Mouse (Mus musculus) lung, adult 2 months (tissue): ENCODE data around the gene Brca1.

ENCODE experiments used
- CTCF ChIP-seq: fragments of 200-500 bp; IDR thresholded peaks from 2 replicates; pipeline ENCODE4 v1.5.1; 2011; ENCODE audit warnings: mild to moderate bottlenecking, low read length, control low read depth; ENCODE audit not compliant: insufficient read depth
- POLR2A ChIP-seq: fragments of 200-500 bp; IDR thresholded peaks from 2 replicates; pipeline ENCODE4 v1.6.1; 2011; ENCODE audit warnings: low read depth, mild to moderate bottlenecking, control low read depth, low read length, borderline replicate concordance; ENCODE audit errors: extremely low read depth

- TF ChIP-seq POLR2A (no peak), CTCF (no peak)
Observed at GRCm38 (mm10) chr11:101599156-101599555, 47.4 kb upstream of the Brca1 start, which contains the start of gene Gm11634.
